Mouse (Mus musculus) lung, postnatal 0 days (tissue): ENCODE measurements around the gene E130114P18Rik.
A peak's percentile ranks its signal among the peaks of the same experiment; 100 is the strongest.

ENCODE experiments used
- CTCF ChIP-seq: IDR thresholded peaks from 2 replicates; pipeline ENCODE4 v1.5.1; 2016; ENCODE audit warnings: antibody characterized with exemption, mild to moderate bottlenecking
- EP300 ChIP-seq: IDR thresholded peaks from 2 replicates; pipeline ENCODE4 v1.6.1; 2016; ENCODE audit warnings: antibody characterized with exemption, mild to moderate bottlenecking, control low read depth

DNA sequence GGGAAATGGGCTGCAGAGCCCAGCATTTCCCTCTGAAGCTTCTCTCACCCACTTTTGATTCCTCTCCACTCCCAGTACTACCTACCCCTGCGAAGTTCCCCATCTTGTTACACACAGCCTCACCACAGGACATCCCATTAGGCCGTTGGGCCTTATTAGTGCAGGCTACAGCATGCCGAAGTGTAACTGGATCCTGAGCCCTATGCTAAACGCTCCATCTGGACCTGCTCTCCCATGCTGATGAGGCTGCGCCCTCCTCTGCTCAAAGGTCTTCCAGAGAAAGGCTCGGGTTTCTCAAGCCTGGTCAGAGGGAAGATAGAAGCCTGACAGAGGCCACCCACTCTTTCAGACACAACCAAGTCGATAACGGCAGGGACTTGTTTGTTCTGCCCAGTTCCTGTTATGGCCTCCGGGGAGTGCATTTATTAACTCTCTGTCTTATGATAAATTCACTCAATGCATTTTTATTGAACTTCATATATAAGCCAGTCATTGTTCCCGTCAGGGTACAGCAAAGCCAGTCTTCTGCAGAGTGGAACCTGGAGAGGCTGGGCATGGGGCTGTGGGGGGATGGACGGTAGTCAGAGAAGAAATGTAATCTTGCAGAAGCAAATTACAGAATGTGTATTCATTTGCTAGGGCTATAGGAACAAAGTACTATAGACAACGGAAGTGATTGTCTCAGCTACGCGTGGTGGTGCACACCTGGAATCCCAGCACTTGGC, 148.8 kb downstream of the E130114P18Rik start:
- peak; percentile 19; the same call in 1 of the 2 replicates for TF ChIP-seq CTCF
- no peak for TF ChIP-seq EP300
